Mouse (Mus musculus): Measurements from ENCODE around the gene Rpl3l.

GRCm38 (mm10) chr17:24769146-24769545 lies 41.5 kb downstream of the Rpl3l start:
- TF ChIP-seq CTCF (IDR thresholded peaks at IDR 0.05; ENCODE audit: low read depth, low read length) (no peak), POLR2A (IDR thresholded peaks at IDR 0.05; ENCODE audit: extremely low read depth, insufficient read depth, low read length) (no peak)
